Mouse (Mus musculus): Measurements from ENCODE around the gene Rfx4.

Gene Rfx4

DNA sequence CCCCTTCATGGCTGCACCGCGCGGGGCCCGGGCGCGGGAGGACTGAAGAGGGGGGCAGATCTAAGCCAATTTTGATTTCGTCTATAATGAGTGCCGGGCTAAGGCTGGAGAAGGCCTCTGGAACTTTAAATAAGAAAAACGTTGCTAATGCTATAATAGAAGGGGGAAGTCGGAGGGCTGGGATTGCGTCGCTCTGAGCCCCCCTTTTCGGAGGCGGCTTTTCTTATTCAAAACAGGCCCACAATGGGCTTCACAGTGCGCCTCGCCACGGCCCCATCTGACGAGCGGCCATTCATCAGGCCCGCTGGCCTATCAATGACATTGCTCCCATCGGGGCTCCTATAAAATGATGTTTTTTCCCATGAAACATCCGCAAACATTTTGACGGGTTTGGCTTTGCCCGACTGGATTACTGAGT, at the start of gene Rfx4:
Gene Rfx4, plus strand, starts transcription at position 277 of the 418 bp plus-strand sequence.
- no peak for DNase-seq

DNA sequence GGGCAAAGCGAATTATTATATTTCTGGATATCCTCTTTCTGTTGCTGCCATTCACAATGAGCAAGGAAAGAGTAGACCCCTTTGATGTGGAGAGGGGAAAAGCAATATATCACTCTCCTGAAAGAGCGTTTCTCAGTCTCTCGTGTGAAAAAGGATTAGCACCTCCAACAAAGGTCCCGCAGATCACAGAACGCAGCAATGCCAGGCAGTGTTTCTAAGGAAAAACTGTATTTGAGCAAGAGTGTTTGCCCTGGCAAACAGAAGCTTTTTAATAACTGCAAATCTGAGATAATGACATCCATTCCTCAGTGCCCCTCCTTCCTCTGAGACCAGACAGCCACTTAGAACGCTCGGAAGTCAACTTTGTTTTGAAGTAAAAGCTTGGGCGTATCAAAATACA, 49.3 kb upstream of the Rfx4 start:
- DNase-seq: no peak

DNA sequence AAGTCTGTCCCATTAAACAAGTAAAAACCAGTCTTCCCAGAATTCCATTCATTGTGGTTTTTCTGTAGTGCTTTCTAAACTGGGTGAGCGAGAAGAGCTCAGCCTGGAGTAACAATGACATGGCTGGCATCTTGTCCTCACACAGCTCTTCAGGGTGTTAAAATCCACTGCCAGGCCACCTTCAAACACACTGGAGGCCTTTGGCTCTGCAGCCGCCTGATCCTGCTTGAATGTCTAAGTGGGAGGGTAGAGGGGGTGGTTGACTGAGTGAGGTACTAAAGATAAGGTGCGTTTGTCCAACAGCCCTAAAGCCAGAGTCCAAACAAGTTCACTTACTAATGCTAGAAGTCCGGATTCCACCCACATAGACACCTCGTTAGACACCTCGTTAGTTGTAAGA, 48.6 kb upstream of the Rfx4 start:
- DNase-seq: no peak

DNA sequence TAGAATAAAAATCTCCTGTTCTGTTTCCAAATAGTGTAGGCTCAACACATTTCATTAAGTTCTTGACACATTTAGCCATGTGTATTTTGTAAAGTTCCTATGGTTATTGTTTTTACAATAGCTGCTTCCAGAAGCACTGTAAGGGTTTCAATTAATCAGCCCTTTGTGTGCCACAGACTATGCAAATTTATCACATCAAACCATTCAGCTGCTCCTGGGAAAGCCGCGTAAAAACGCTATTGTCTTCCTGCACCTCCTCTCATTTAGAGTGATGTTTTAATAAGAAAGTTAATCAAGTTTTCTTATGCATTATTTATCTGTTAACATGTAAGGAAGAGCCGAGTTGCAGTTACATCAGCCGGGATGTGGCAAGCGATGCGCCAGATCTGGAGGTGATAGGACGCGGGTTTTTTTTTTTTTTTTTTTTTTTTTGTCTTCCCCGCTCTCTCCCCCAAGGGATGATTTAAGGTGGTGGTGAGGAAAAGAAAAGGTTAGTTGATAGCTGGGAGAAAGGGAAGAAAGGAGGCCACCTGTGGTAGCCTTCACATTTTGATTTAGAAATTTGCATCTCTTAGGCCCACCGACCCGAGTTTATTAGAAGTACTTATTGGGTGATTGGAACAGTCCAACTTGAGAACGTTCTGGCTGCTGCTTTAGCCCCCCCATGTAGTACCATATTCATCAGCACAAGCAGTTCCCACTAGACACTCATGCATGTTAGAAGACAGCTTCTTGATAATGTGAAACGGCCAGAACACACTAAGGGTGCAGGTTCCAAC, 47.9 kb upstream of the Rfx4 start:
- no peak for DNase-seq

DNA sequence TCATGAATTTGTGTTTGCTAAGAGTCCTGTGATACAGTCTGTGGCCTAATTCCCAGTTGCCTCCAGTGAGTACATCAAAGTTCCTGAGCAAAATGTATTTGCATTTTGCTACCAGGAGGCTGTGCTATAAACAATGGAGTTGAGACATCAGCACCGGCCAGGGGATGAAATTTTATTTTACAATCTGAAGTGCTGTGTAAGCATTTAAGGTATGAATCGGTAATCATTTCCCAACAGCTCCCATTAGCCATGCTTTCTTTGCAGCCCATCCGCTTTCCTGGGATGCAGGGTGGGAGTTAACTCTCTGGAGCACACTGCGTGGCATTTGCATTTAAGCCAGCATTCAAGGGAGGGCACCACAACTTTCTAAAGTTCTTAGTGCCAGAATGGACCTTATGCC, 45.7 kb upstream of the Rfx4 start:
- DNase-seq: no peak

DNA sequence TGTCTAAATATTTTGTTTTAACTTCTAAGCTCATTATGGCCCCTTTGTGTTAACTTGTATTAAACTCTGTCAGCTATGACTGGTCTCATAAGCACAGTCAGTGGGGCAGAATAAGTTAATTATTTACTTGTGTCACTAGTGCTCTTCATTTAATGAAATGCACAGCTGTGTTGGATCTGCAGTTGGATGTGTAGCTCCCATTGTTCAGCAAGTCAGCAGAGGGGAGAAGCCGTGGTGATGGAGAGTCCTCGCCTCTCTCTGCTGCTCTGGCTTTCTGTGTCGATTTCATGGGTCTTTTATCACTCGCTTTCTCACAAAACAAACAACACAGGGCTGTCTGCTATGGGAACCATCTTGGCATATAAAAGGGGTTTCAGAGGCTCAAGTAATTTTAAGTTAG, 45.0 kb upstream of the Rfx4 start:
- no peak for DNase-seq

DNA sequence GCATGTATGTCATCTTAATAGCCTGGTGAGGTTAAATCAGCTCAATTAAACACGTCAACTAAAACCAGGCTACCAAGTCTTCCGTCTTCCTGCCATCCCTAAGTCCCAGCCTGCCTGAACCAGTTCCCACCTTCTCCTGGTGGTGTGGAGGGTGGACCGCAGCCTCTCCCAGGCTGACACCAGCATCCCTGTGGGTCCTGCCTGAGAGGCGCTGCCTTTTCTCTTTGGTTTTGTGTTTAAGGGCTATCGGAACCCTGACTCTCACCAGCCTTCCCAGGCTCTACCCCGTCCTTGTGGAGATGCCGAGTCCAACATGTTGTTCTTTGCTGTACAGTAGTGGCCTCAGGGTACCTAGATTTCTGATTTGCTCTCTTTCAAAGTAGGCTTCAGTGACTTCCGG, 44.4 kb upstream of the Rfx4 start:
- DNase-seq: no peak

DNA sequence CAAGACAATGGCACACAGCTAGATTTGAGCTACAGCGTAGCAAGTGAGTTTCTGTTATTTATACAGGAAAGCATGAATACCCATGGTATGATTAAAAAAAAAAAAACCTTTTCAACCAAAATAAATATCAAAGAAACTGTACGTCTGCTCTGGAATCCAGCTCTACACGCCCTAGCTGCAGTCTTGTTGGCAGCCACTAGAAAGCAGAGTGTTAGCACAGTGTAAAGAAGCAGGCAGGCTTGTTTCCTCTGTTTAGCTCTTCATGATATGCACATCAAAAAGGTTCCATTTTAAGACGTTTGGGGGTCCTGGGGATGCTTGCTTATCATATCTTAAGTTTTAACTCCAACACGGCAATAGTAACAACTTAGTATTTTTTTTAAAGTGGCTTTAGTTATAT, 43.9 kb upstream of the Rfx4 start:
- no peak for DNase-seq

DNA sequence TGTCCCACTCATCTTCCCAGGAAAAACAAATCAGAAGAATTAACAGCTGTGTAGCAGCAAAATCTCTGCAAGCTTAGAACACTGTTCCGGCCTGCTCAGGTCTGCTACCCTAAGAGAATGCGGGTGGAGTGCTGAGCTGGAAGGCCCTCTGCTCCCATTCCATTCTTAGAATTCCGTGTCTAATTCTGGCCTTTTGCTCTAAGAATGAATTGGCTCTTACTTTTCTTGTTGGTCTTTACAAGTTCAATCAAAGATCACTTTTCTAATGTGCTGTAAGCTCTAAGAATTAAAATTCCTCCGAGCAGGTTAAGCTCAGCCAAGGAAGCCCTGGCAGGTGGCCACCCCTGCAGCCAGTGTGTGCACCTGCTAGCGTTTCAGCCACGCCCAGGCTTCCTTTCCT, 43.3 kb upstream of the Rfx4 start:
- no peak for DNase-seq

DNA sequence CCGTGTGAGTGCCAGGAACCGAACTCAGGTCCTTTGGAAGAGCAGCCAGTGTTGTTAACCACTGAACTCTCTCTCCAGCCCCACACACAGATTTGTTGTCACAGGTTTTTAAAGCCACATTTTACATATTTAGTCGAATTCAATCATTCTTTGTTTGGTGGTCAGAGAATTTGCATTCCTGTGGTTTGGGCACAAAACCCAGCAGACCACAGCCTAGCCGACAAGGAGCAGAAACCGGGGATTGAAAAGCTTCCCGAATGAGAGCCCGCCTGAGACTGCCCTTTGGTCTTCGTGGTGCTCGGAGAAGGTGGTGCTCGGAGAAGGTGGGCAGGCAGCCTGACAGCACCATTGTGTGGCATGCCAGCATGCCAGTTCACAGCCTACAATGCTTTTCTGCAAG, 42.8 kb upstream of the Rfx4 start:
- no peak for DNase-seq

DNA sequence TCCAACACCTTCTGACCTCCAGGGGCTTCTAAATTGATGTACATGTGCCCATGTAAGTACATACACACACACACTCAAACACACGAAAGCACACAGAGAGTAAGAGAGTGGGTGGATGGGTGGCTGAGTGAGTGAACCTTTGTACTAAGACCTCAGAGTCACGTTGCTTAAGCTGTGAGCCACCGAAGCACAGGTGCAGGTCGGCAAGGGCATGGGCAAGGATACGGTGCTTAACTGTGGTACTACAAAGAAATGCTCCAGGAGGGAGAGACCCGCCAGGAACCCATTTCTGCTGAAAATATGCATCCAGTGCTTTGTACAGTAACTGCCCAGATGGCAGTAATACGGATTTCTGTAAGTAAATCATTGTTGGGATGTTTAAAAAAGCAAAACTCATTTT, 40.2 kb upstream of the Rfx4 start:
- DNase-seq: no peak

DNA sequence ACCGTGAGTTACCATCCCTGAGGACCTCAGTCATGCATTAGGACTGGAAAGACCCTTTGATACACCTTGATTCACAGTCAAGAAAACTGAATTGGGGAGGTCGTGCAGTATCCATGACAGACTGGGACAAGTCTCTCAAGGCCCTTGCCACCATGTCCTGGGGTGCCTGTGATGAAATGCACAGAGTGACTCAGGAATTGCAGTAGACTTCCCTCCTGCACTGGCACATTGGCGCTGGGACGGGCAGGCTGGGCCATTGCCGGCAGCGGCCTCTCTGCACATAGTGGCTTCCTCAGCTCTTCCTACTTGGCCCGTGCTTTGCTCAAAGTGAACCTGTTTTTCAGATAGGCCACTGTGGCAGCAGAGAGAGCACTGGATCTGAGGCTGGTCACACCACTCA, 39.3 kb upstream of the Rfx4 start:
- no peak for DNase-seq

DNA sequence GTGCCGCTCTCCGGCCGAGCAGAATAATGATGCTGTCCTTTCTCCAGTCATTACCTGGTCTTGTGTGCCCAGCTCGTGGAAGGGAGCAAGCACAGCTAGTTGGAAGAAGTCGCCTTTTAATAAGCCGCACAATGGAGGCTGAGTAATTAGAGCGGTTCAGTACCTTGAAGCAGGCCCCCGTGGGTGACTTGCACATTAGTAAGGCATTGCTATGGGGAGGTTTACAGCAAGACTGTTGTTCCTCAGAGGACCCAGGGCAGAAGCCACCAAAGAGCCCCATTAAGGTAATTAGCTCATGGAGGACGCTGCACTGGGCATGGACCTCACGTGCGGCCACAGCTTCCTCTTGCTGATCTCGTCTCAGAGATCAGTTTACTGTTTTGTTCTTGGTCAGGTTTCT, 33.2 kb upstream of the Rfx4 start:
- no peak for DNase-seq

DNA sequence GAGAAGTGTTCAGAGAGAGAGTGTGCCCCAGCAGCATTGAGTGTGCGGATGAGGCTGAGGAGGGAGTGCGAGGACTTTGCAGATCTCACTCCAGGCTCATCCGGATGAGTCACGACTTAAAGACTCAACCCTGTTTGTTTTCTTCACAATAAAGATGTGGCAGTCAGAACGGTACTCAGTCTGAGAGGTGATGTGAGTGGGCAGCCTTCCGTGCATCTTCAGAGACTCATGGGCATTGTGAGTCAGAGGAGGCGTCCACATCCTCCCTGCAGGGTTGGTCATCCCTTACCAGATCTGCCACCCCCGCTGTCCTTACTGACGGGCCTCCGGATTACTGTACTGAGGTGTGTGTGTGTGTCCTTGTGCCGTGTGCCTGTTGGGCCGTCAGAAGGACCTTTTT, 28.9 kb upstream of the Rfx4 start:
- DNase-seq: no peak

DNA sequence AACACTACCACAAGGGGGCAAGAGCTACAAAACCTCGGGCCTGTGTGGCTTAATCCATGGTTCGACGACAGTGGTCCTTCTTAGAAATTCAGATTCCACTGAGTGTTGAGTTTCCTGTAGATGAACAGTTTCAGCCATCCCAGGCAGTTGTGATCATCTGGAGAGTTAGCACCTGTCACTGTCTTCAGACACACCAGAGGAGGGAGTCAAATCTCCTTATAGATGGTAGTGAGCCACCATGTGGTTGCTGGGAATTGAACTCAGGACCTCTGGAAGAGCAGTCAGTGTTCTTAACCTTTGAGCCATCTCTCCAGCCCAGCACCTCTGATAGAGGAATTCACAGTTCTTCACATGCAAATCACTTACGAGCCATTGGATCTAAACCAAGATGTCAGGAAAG, 28.1 kb upstream of the Rfx4 start:
- no peak for DNase-seq

DNA sequence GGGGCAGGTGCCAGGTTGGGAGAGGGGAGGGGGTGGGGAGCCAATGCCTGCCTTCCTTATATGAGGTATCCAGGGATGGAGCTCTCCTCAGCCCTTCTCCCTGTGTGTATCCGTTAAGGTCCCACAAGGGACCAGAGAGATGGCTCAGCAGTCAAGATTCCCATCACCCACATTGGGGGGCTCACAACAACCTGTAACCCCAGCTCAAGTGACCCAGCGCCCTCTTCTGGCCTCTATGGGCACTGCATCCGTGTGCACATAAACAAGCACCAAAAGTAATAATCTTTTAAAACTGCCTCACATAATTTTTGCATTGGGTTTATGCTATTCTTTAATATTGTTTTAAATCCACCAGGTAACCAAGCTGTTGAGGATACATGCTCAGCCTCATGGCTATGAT, 25.8 kb upstream of the Rfx4 start:
- no peak for DNase-seq

DNA sequence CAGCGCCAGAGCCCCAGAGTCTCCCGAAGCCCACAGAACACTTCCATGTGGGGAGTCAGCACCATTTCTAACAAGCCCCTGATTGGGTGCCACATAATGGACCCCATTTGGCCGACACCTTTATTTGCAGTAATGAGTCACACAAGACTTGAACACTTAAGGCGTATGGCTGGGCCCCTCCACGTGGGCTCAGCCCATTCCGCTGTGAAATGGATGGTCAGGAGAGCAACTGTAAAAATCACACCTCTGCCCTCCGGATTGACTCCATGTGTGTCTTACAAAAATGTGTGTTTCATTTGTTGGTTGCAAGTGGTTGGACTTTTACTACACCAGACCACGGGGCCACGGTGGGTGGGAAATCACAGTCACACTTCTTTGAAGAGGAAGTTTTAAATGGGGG, 24.9 kb upstream of the Rfx4 start:
- DNase-seq: no peak

DNA sequence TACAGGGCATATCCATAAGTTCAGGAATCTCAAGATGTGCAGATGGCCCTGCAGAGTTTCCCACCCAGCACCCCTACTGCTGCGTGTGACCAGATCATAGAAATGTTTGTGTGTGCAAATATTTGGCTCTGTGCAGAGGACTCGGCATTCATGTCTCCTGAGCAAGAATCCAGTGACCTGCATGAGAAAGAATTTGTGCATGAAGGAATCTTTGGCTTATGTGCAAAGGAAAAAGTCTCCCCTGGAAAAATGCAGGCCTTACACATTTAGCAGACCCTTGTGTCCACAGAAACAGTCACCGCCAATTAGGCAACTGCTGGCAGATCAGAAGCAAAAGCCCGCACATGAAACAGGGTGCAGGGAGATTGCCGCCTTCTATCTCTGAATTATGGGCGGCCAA, 22.4 kb upstream of the Rfx4 start:
- DNase-seq: no peak

DNA sequence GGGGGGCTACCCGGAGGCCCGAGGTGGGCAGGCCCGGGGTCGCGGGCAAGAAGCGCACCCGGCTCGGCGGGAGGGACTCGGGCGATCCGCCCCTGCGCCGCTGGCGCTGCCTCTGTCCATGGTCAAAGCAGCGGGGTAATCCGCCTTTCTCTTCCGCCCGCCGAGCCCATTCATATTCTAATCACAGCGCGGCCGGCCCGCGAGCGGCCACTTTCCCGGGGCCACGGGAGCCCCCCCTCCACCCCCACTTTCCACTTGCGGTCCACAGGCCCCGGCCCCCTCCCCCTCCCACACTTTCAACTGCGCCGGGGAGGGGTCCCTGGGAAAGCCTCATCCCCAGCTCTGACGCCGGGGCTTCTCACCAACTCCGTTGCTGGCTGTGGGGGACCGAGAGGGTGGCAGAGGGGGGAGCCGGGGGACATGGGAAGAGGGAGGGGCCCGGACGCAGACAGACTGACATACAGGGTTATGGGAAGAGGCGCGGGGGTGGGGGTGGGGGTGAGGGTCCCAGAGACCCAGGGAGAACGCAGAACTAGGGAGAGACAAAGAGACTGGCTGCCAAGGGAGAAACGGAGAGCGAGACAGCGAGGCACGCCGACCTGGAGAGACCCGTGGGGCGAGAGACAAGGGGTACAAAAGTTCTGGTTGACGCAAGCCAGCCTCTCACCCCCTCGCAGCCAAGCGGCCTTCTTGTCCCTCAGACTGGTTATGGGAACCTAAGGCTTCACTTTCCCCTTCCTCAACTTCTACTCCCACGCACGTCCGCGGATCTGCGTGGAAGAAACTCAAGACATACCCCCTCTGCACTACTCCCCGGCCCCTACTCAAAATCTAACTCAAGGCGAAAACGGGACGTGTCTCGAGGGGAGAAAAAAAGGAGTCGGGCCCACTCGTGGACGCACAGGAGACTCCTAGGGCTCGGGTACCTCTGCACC, 744 bp upstream of the Rfx4 start:
- DNase-seq: no peak

DNA sequence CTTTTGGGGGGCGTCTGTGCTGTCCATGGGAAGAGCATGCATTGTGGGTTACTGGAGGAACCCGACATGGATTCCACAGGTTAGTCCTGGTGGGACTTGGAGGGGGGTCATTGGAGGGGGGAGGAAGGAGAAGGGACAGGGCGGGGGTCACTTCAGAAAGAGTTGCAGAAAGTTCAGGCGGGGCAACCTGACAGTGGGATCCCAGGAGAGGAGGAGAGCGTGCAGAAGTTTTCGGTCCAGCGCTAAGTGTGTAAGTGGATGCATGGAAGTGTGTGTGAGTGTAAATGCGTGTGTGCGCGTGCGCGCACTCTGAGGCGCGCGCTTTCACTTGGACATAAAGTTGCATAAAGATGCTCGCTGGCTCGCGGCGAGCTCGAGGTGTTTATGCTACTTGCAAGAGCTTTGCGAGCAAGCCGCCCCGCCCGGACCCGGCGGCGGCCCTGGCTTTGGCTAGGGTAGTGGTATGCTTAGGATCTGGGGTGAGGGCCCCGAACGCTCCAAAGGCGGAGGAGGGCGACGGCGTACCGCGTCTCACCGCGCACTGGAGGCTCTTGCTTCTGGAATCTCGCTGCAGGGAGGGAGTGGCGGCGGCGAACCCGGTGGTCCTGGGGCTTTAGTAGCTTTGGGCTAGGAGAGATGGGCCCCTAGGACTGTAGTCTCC, 703 bp downstream of the Rfx4 start:
- DNase-seq: no peak

DNA sequence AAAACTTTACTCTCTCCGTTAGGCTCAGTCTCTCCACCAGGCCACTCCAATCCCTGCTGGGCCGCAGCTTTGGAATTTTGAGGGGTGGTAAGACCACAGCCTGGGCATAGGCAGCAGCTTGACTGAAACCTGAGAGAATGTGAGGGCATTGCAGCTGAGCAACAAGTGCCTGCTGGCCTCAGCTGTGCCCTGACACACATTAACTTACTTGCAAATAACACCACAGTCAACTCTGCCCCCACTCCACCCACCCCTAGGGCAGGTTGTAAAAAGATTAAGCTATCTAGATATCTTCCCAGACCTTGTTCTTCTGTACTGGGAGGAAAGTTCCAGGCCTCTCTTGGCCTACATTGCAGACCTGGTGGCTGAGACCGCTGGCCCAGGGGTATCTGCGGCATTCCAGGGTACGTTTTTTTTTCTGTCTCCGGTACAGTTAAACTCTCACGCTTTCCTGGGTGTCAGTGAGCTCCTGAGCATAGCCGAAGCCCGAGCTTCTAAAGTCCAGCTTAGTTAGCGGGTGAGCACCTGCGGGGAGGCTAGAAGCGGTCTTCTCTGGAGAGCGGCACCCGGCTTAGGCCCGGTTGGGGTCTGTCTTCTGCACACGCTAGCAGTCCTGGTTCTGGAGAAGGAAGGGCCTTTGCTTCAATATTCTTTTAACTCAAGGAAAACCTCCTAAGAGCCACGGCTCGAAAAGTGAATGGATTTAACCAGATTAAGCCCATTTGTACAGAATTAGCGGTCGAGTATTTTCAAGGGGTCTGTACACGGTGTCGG, 1.8 kb downstream of the Rfx4 start:
- no peak for DNase-seq

DNA sequence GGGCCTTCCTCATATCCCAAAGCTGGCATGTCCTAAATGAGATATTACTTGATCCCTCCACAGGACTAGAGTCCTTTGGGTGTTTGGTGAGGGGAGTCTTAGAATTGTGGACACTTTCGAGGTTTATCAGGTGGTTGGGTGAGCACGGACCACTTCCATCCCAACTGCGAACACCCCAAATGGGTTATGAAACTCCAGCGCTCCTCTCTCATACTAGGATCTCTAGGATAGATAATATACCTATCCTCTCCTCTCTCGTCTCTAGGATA, 2.3 kb downstream of the Rfx4 start:
- no peak for DNase-seq

Measured in thymus, adult 18-20 months (tissue).